Mouse (Mus musculus) thymus, adult 2 months (tissue): ENCODE measurements at regions not wholly inside any gene's neighbourhood (a gene's known extent, or its start where the extent isn't known, plus 50 kb on each side); places are given as distances from the start of the nearest gene placed in this dataset.

Experiments used
- CTCF ChIP-seq: fragments of 200-500 bp; IDR thresholded peaks from 2 replicates; pipeline ENCODE4 v1.5.1; 2012; ENCODE audit warnings: mild to moderate bottlenecking, control low read depth, low read length, moderate library complexity, borderline replicate concordance; ENCODE audit not compliant: control insufficient read depth, poor library complexity, insufficient read depth; ENCODE audit errors: extremely low read depth
- POLR2A ChIP-seq: fragments of 200-500 bp; IDR thresholded peaks from 2 replicates; pipeline ENCODE4 v1.6.1; 2012; ENCODE audit warnings: mild to moderate bottlenecking, low read length, control low read depth, moderate library complexity; ENCODE audit not compliant: control insufficient read depth, poor library complexity, insufficient read depth; ENCODE audit errors: extremely low read depth

GRCm38 (mm10) chr4:67162673-67163072 is 335.3 kb downstream of the Tlr4 start:
- TF ChIP-seq POLR2A (no peak), CTCF (no peak)
